Mouse (Mus musculus) layer of hippocampus, postnatal 10 days (tissue): ENCODE measurements around the gene Tmem253. TPM values are rescaled to one million over a fixed set of nuclear protein-coding genes. Genes with fewer than 3 reads are reported as not detected.

Source experiments
- total RNA-seq, 2 experiments: library from RNA; stranded (reverse); gene quantifications; 2 replicates each; pipeline ENCODE4 v1.2.3; 2021

Gene Tmem253
- total RNA-seq, 2 experiments from 2014 or later, result 0.51 TPM; not detected in 1

Other genes starting within 250 kb of the Tmem253 start
- gene Ang4, start 242.1 kb upstream of the Tmem253 start, total RNA-seq, result not detected
- gene AY358078, start 215.6 kb upstream of the Tmem253 start, total RNA-seq, result not detected
- gene Ear6, start 162.0 kb upstream of the Tmem253 start, total RNA-seq, result not detected
- gene Mettl17, start 130.8 kb upstream of the Tmem253 start, total RNA-seq, result 10 to 100 TPM; 29.8 to 44.0 TPM
- 1 to 10 TPM; 4.9 to 5.1 TPM for gene Slc39a2, start 122.8 kb upstream of the Tmem253 start, total RNA-seq
- gene Ndrg2, start 101.5 kb upstream of the Tmem253 start, total RNA-seq, result 100 to 1,000 TPM; 488 to 494 TPM
- not detected for gene Tppp2, start 97.2 kb upstream of the Tmem253 start, total RNA-seq
- not detected for gene Rnase13, start 92.9 kb upstream of the Tmem253 start, total RNA-seq
- 10 to 100 TPM; 53.4 to 59.6 TPM for gene Arhgef40, start 30.9 kb upstream of the Tmem253 start, total RNA-seq
- 10 to 100 TPM; 43.5 to 45.0 TPM for gene Zfp219, start 5.1 kb downstream of the Tmem253 start, total RNA-seq
- gene Olfr221, start 26.8 kb downstream of the Tmem253 start, total RNA-seq, result not detected
- 100 to 1,000 TPM; 213 to 215 TPM for gene Hnrnpc, start 88.4 kb downstream of the Tmem253 start, total RNA-seq
- 1 to 10 TPM; 1.8 to 3.3 TPM for gene Rpgrip1, start 95.0 kb downstream of the Tmem253 start, total RNA-seq
- gene Supt16, start 181.8 kb downstream of the Tmem253 start, total RNA-seq, result 10 to 100 TPM; 57.8 to 58.4 TPM
- 100 to 1,000 TPM; 119 to 131 TPM for gene Chd8, start 242.1 kb downstream of the Tmem253 start, total RNA-seq